Mouse (Mus musculus) ES-E14 (cell line): ENCODE data around the gene Cct4. TPM values are rescaled to one million over a fixed set of nuclear protein-coding genes. Genes with fewer than 3 reads are reported as not detected.

Source experiments
- DNase-seq: peaks from one replicate; pipeline ENCODE4 v3.0.0-alpha.2; 2013; ENCODE audit warnings: low read depth, low spot score
- H3K27ac ChIP-seq: 2 replicates; pipeline ENCODE4 v1.5.1; 2012; ENCODE audit warnings: low read depth, mild to moderate bottlenecking, low read length, moderate library complexity, mixed read lengths; ENCODE audit not compliant: poor library complexity, insufficient read depth, severe bottlenecking
- H3K36me3 ChIP-seq: 2 replicates; pipeline ENCODE4 v1.6.1; 2012; ENCODE audit warnings: mild to moderate bottlenecking, low read length, moderate library complexity, mixed read lengths; ENCODE audit not compliant: control insufficient read depth, poor library complexity, insufficient read depth, severe bottlenecking
- H3K4me1 ChIP-seq, 2 experiments: fragments of 150-350 bp in 1 of 2; sonication (generic) in 1 of 2; 2 replicates each; pipeline ENCODE4 v1.6.1; 2012; ENCODE audit warnings: low read length in 2 of 2, mild to moderate bottlenecking in 1 of 2, mixed read lengths in 1 of 2; ENCODE audit not compliant: control insufficient read depth in 2 of 2, insufficient read depth in 2 of 2, poor library complexity in 1 of 2
- H3K4me3 ChIP-seq, 2 experiments: fragments of 150-350 bp in 1 of 2; sonication (generic) in 1 of 2; 2 replicates each; pipeline ENCODE4 v1.5.1; 2012; ENCODE audit warnings: low read length in 2 of 2, low read depth in 1 of 2, mild to moderate bottlenecking in 1 of 2, mixed read lengths in 1 of 2; ENCODE audit not compliant: insufficient read depth in 1 of 2, poor library complexity in 1 of 2, severe bottlenecking in 1 of 2
- H3K9ac ChIP-seq: 2 replicates; pipeline ENCODE4 v1.6.1; 2012; ENCODE audit warnings: low read depth, mild to moderate bottlenecking, low read length, mixed read lengths; ENCODE audit not compliant: poor library complexity, insufficient read depth, severe bottlenecking
- H3K9me3 ChIP-seq: fragments of 150-350 bp; sonication (generic); 2 replicates; pipeline ENCODE4 v1.6.1; 2012; ENCODE audit warnings: low read depth, mild to moderate bottlenecking, low read length; ENCODE audit not compliant: control insufficient read depth, insufficient read depth
- CHD2 ChIP-seq: IDR thresholded peaks from 2 replicates; pipeline ENCODE4 v1.6.1; 2014; ENCODE audit warnings: mild to moderate bottlenecking, low read depth, low read length, inconsistent platforms
- HCFC1 ChIP-seq: IDR thresholded peaks from 2 replicates; pipeline ENCODE4 v1.6.1; 2012; ENCODE audit warnings: low read length, inconsistent platforms, borderline replicate concordance; ENCODE audit not compliant: insufficient read depth
- MAFK ChIP-seq: IDR thresholded peaks from 2 replicates; pipeline ENCODE4 v1.6.1; 2014; ENCODE audit warnings: mild to moderate bottlenecking, low read depth, low read length, inconsistent platforms; ENCODE audit not compliant: insufficient read depth
- ZC3H11A ChIP-seq: IDR thresholded peaks from 2 replicates; pipeline ENCODE4 v1.6.1; 2012; ENCODE audit warnings: low read depth, mild to moderate bottlenecking, inconsistent platforms, low read length, borderline replicate concordance
- ZNF384 ChIP-seq: IDR thresholded peaks from 2 replicates; pipeline ENCODE4 v1.6.1; 2012; ENCODE audit warnings: low read depth, low read length, inconsistent platforms
- in situ Hi-C, 2 experiments: fragments of 600-800 bp; cut with MboI; formaldehyde crosslinking; loops; one replicate each; pipeline ENCODE4 v1.15.1; 2025; ENCODE audit warnings: low sequenced_read_pairs in 2 of 2, inconsistent platforms in 1 of 2; ENCODE audit not compliant: unreplicated experiment in 2 of 2
- total RNA-seq: library from RNA; depleted of rRNA; stranded (reverse); fragments of 300-350 nt; gene quantifications from 2 replicates; pipeline ENCODE4 v1.2.3, GENCODE M21; 2012

Cct4 gene
- total RNA-seq, 1 experiment = 382 TPM

DNA sequence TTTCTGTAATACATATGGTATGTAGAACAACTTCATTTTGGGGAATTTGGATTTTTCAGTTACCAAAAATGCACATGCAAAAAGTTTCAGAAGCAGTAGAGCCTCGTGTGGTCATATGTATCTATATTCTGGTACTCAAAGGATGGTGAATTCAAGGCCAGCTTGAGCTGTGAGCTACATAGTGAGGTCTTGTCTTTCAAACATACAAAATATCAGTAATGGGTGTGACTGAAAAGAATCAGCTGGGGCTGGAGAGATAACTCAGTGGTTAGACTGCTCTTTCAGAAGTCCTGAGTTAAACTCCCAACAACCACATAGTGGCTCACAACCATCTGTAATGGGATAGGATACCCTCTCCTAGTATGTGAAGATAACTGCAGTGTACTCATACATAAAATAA, 8.0 kb downstream of the Cct4 start:
- no peak for DNase-seq
- Histone ChIP-seq H3K9me3 (no peaks in the 10 kb centered on the region), H3K9ac (no peak overlapping the region), H3K4me1 (no peaks in the 10 kb centered on the region), H3K36me3 (peaks cover 53% of the 10 kb centered on the region), H3K27ac (no peak overlapping the region), H3K4me3 (no peak overlapping the region)
- in situ Hi-C loops = loop anchor here in 1 of 2 experiments (5.0 kb wide), 1 partner anchor 274 kb away; no protein-coding TSS in a partner anchor
- no peak for TF ChIP-seq CHD2

DNA sequence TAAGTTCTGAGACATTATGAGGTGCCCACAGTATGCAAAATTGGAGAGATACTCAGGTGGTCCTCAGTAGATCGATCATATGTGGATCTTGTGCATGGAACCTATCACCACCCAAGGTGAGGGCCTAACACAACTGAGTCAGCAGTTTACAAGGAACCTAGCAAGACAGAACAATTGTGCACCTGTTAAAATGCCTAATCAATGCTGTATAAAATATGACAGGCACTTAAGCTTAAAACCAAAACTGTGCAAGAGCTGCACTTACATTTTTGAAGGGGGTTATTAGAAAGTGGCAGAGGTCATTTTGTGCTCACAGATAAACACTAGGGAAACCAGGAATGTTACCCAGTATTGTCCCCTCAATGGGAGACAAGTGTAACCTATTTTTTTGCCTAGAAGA, 15.0 kb downstream of the Cct4 start:
- Histone ChIP-seq H3K36me3 (peaks cover 26% of the 10 kb centered on the region), H3K27ac (no peak overlapping the region), H3K4me1 (no peaks in the 10 kb centered on the region), H3K4me3 (no peak overlapping the region), H3K9me3 (no peaks in the 10 kb centered on the region), H3K9ac (no peak overlapping the region)
- in situ Hi-C loops = loop anchor here in 1 of 2 experiments (5.0 kb wide), 1 partner anchor 277 kb away; no protein-coding TSS in a partner anchor
- no peak for DNase-seq
- peak; percentile 54 for TF ChIP-seq MAFK
- TF ChIP-seq CHD2 = no peak
- TF ChIP-seq HCFC1 = no peak

- Histone ChIP-seq H3K4me3 (peak overlapping the region; percentile 16 to 40), H3K4me1 (no peaks in the 10 kb centered on the region), H3K36me3 (peaks cover 13% of the 10 kb centered on the region), H3K9ac (no peak overlapping the region), H3K9me3 (no peaks in the 10 kb centered on the region), H3K27ac (no peak overlapping the region)
- TF ChIP-seq ZC3H11A (no peak), CHD2 (no peak), MAFK (no peak), HCFC1 (no peak), ZNF384 (no peak)
- DNase-seq = no peak
- in situ Hi-C loops = loop anchor here in 1 of 2 experiments (5.0 kb wide), 1 partner anchor 275 kb away; no protein-coding TSS in a partner anchor
Observed at GRCm38 (mm10) chr11:23007166-23007480, 16.8 kb downstream of the Cct4 start.

- Histone ChIP-seq H3K9me3 (no peaks in the 10 kb centered on the region), H3K36me3 (peaks cover 8% of the 10 kb centered on the region), H3K9ac (peak within 1 kb of the TSS; percentile 78), H3K4me1 (no peaks in the 10 kb centered on the region), H3K4me3 (peak within 1 kb of the TSS; percentile 66 to 85), H3K27ac (peak within 1 kb of the TSS; percentile 4; the same call in 1 of the 2 replicates)
- no peak for TF ChIP-seq ZNF384
- no peak for TF ChIP-seq MAFK
- TF ChIP-seq ZC3H11A = no peak
- peak; percentile 42; the same call in 1 of the 2 replicates for TF ChIP-seq HCFC1
- peak; percentile 54; the same call in 1 of the 2 replicates for TF ChIP-seq CHD2
- in situ Hi-C loops = loop anchor here in 1 of 2 experiments (5.0 kb wide), 1 partner anchor 275 kb away; no protein-coding TSS in a partner anchor
- DNase-seq = peak; percentile 87
Observed at GRCm38 (mm10) chr11:23007481-23008180, 17.3 kb downstream of the Cct4 start, which contains the start of gene Fam161a. Gene Fam161a (plus strand): TSS chr11:23007531.
